Mouse (Mus musculus) left cerebral cortex, postnatal 4 days (tissue): ENCODE data around the gene Rbm12b1. TPM values are rescaled to one million over a fixed set of nuclear protein-coding genes. Genes with fewer than 3 reads are reported as not detected.
"Not testable (repeated sequence)": the region's sequence is repeated elsewhere in the genome, so short reads cannot be mapped to it uniquely, and the experiment has no call there.

ENCODE experiments used
- DNase-seq: peaks from one replicate; pipeline ENCODE4 v3.0.0-alpha.2; 2022
- intact Hi-C: fragments of 180-260 bp; cut with DNase I; formaldehyde crosslinking; loops from one replicate; pipeline ENCODE4 v1.15.1; 2025
- total RNA-seq, 2 experiments: library from RNA; stranded (reverse); gene quantifications; 2 replicates each; pipeline ENCODE4 v1.2.3; 2021

Gene Rbm12b1
- 10 to 100 TPM; 19.8 to 21.5 TPM for total RNA-seq

DNA sequence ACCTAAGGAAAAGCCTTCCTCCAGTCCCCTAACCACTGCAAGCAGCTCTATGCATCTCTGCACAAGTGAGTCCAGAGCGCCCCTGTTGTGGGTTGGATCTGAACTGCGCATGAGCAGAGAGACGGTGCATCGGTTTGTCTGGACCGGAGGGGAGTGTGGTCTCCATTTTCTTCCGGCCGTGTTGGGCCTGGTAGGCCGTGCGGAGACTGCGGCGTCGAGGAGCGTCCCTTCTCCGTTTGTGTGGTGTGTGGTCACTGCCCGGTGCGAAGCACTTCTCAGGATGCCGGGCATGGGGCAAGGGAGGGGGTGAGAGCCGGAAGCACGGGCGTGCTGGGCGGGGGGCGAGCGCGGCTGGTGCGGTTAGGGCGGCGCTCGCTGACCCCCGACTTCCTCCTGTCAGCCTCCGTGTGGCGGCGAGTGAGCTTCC, at the start of gene Rbm12b1:
Gene Rbm12b1, plus strand, starts transcription at position 124 of the 427 bp plus-strand sequence.
- intact Hi-C loops = not testable (repeated sequence)
- DNase-seq = peak; percentile 82

DNA sequence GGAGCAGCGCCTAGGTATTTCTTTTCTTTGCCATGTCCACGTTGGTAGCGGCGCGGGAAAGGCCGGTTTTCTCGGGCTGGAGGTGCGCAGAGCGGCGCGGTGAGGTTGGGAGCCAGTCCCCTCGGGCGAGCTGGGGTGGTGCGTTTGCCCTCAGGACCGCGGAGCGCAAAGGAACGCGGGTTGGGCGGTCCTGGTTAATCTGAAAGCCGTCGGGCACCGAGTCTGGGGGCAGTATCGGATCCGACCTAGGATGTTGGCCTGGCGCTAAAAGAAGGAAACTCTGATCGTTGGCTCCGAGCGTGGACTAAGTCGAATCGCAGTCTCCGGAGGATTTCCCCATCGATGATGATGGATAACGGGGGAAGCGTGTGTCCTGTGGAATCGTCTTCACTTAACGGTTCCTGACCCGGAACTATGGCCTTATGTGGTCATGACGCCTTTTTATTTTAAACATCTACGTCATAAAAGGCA, 563 bp downstream of the Rbm12b1 start:
- peak; percentile 13 for DNase-seq
- intact Hi-C loops = not testable (repeated sequence)

DNA sequence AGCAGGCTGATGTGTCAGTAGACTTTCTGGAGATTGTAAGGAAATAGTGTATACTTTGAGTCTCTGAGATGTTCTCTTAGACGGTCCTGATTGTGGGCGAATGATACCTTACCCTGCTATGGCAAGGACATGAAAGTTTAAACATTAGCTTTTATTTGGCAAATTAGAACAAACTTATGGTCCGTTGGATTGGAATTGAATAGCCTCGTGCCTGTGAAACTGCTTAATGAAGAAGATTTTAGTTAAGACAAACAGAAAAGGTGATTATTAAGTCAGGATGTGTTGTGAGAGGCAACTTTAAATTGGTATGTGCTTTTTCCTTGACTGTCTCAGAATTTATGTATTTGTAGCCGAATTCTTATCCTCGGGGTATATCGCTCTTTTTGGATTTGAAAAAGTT, 1.5 kb downstream of the Rbm12b1 start:
- DNase-seq, intact Hi-C loops: not testable (repeated sequence)

DNA sequence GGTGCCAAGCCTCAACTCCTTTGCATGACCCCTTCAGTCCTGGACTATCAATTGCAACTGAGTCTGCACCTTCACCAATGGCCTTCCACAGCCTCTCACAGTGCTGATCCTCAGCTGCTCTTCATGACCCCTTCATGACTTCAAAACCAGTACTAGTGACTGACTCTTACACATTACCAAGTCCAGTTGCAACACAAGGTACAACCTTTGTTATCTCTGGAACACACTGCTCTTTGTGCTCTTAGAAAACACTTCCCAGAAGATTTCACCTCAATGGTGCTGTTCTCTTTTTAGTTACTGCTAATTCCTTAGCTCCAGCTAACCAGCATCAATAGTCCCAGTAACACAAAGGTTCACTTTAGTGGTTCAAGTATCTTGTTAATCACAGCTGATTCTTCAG, 7.6 kb downstream of the Rbm12b1 start:
- no peak for DNase-seq
- intact Hi-C loops = no loop called here

DNA sequence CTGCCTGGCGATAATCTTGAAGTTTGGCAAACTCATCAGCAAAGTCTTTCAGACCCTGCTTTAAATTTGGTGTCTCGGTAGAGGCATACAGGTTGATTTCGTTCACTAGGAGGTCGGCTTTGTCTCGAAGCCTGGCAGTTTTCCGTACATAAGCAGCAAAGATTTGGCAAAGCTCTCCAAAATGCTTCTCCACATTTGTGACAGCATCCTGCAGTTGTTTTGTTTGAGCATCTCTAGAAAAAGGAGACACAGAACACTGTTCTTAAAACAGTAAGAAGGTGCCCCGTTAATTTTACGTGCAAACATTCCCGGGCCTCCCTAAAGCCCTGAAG, 30.9 kb downstream of the Rbm12b1 start:
- no peak for DNase-seq
- intact Hi-C loops = no loop called here

DNA sequence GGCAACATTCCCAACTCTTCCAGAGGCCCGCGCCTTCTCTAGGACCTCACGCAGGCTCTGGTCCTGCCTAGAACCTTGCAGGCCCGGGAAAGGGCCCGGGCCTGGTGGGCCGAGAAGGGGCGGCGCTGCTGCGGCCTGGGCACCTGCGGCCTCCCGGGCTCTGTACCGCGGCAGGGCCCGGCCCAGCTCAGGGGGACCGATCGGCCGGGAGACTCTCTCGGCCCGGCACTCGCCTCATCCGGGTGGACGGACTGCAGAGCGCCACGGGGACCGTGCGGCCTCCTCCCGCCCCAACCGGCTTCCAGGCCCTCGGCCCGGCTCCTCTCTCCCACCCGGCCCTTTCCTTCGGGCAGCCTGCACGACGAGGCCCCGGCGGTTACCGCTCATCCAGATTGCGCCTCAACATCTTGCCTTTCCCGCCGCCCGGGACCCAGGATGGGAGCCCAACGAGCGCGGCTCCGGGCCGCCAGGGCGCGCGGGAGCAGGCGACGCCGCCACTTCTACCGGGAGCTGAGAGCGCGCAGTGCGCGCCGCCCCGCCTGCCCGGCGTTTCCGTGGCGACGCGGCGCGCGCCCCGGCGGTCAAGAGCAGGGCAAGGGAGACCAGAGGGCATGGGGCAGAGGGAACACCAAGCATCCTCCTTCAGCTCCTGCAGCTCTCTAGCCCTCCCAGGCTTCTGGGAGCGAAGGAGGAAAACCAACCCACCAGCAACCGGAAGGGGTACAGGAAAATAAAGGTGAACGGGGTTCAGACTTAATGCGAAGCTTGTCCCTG, 31.4 kb downstream of the Rbm12b1 start, which contains the start of gene Fam92a:
Gene Fam92a, minus strand, starts transcription at position 698 of the 774 bp plus-strand sequence.
- intact Hi-C loops = no loop called here
- DNase-seq = peak; percentile 76

DNA sequence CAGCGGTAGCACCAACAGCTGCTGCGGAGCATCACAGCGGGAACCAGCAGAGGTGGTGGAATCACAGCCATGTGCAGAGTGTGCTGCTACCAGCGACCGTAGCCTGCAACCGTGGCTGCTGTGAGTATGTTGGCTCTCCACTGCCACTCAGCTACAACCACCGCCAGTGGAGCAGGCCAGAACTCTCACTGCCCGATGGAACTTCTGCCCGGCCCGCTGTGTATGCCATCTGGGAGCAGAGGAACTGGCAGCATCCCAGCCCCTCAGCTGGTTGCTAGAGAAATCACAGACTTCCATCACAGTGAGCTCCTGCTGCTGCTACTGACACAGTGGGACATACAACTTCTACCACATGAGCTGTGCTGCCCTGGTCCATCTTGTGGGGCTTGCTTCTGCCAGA, 38.9 kb downstream of the Rbm12b1 start:
- peak; percentile 80 for DNase-seq

More for the DNA sequence above, 38.9 kb downstream of the Rbm12b1 start:
- intact Hi-C loops = no loop called here

Other genes starting within 250 kb of the Rbm12b1 start
- not detected for gene Gm10604, start 159.0 kb upstream of the Rbm12b1 start, total RNA-seq
- 10 to 100 TPM; 24.5 to 28.6 TPM for gene Rbm12b2, start 50.8 kb upstream of the Rbm12b1 start, total RNA-seq
- gene Fam92a, start 31.8 kb downstream of the Rbm12b1 start, total RNA-seq = 10 to 100 TPM; 95.3 to 99.6 TPM